Mouse (Mus musculus): ENCODE results near the gene Fgf15. TPM values are rescaled to one million over a fixed set of nuclear protein-coding genes. Genes with fewer than 3 reads are reported as not detected.

Fgf15 gene
- polyA plus RNA-seq, 1 experiment from 2014 or later, result 0.07 TPM

DNA sequence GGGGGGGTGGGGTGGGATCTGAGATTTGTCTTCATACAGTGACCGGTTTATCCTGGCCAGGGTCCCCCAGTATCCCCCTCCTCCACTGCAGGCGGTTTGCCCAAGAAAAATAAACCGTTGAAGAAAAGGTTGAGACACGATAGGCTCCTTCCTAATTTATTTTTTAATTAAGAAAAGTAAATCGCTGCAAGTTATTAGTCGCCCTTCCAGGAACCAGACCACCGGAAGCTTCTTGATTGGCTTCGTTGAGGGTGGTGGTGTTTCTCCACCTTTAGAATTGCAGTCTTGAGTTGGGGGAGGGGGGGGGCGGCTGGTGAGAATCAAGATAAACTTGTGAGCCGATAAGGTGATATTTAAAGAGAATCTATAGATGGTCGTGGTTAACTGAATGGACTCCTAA lies 44.3 kb downstream of the Fgf15 start:
- DNase-seq (no peak), ATAC-seq (ENCODE audit: low read depth) (no peak)
- Histone ChIP-seq H3K9me3 (replicated peaks) (no peaks in the 10 kb centered on the region), H3K4me2 (peak overlapping the region; percentile 63), H3K36me3 (peaks cover 15% of the 10 kb centered on the region), H3K4me3 (replicated peaks) (peak overlapping the region; percentile 59), H3K9ac (no peak overlapping the region), H3K27ac (peak overlapping the region; percentile 79; the same call in 1 of the 2 replicates), H3K4me1 (replicated peaks) (peaks cover 26% of the 10 kb centered on the region), H3K27me3 (peaks cover 85% of the 10 kb centered on the region)
- WGBS (ENCODE audit: insufficient replicate concordance), result 2% methylated on average over 11 of the region's 11 CpGs

DNA sequence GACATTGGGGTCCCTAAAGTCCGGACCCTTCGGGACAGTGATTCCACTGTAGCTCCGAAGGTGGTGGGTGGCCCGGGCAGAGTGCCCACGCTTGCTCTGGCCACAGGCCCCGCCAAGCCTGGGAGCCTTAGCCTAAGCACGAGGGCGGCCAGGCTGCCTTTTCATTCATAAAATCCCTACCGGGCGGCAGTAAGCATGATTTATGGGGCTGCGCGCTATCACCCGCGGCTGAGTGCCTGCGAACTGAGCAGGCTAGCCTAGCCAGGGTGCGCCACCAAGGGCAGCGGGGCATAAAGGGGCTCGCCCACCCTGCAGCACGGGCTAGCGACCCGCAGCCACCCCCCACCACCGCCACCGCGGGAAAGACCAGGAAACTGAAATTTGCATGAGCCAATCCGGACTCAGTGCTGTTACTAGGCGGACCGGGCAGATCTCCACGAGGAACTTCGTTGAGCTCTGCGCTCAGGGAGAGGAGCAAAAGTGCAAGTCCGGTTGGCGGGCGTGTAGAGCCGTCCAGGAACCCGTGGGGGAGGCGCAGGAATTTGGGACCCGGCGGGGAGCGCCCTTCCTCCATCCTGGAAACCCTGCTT lies 45.0 kb downstream of the Fgf15 start:
- Histone ChIP-seq H3K36me3 (peaks cover 9% of the 10 kb centered on the region; the same call in 1 of the 2 replicates), H3K4me3 (replicated peaks) (peak overlapping the region; percentile 50), H3K4me2 (peak overlapping the region; percentile 63), H3K9me3 (replicated peaks) (no peaks in the 10 kb centered on the region), H3K27me3 (peaks cover 85% of the 10 kb centered on the region), H3K9ac (peak overlapping the region; percentile 59), H3K27ac (peak overlapping the region; percentile 81), H3K4me1 (replicated peaks) (peaks cover 26% of the 10 kb centered on the region)
- DNase-seq (peak; percentile 39), ATAC-seq (ENCODE audit: low read depth) (peak; percentile 52)
- under 1% methylated on average over 39 of the region's 39 CpGs for WGBS (ENCODE audit: insufficient replicate concordance)

DNA sequence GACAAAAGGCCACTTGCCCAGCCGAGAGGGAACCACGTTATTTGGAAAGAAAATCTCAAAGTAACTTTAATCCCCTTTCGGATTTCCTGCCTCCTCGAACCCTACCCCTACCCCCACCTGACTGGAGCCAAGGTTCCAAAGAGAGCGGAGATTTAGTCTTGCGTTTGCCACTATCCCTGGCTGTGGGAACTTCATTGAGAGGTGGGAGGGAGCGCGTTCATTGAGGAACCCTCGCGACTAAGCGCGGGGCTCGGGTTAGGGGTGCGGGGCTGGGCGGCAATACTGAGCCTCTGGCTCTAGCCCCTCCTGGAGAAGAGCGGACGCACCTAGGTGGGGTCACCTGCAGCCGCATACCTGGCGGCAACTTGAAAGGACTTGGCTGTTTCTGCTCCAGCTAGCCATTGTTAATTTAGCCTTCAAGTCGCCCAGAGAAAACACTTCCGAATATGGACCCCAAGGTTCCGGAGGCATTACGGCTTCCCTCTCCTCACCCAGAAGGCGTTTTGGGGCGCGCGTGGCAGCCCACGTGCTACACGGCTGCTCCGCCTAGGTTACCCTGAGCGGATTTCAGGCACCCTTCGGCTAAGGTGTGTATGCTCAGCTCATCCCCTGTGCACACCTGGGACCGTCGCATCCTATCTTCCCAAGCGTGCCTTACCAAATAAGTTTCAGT lies 45.9 kb downstream of the Fgf15 start:
- peaks cover 79% of the 10 kb centered on the region for H3K27me3 ChIP-seq
- ATAC-seq (ENCODE audit: low read depth), result no peak
- peak overlapping the region; percentile 50 for H3K4me3 ChIP-seq (replicated peaks)
- no peak for DNase-seq
- no peaks in the 10 kb centered on the region for H3K9me3 ChIP-seq (replicated peaks)
- no peaks in the 10 kb centered on the region; the same call in 1 of the 2 replicates for H3K36me3 ChIP-seq
- H3K27ac ChIP-seq, result peak overlapping the region; percentile 45; the same call in 1 of the 2 replicates
- H3K9ac ChIP-seq, result peak overlapping the region; percentile 50; the same call in 1 of the 2 replicates
- WGBS (ENCODE audit: insufficient replicate concordance), result 2% methylated on average over 35 of the region's 35 CpGs
- H3K4me2 ChIP-seq, result peak overlapping the region; percentile 63
- peaks cover 20% of the 10 kb centered on the region for H3K4me1 ChIP-seq (replicated peaks)

DNA sequence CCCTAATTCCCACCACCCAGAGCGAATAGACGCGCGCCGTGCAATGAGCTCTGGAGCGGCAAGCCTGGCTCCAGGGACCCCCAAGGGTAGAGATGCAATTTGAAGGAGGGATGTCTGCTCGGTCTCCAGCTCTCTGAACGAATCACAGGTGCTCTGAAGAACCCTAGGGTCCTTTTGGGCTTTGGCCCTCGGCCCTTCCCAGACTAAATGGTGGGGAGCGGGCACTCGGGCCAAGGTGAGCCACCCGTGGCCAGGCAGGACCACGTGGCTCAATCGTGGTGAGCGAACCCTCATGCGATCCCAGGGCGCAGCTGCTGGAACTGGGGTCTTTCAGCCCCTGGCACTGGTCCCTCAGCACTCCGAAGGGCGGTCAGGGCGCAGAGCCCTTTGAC lies 46.4 kb downstream of the Fgf15 start:
- ATAC-seq (ENCODE audit: low read depth) (peak; percentile 4; the same call in 1 of the 2 replicates), DNase-seq (no peak)
- Histone ChIP-seq H3K27ac (no peak overlapping the region), H3K4me3 (replicated peaks) (peak overlapping the region; percentile 50), H3K36me3 (no peaks in the 10 kb centered on the region), H3K4me1 (replicated peaks) (peaks cover 19% of the 10 kb centered on the region), H3K9me3 (replicated peaks) (no peaks in the 10 kb centered on the region), H3K27me3 (peaks cover 73% of the 10 kb centered on the region), H3K4me2 (peak overlapping the region; percentile 63), H3K9ac (peak overlapping the region; percentile 50)
- 3% methylated on average over 20 of the region's 20 CpGs for WGBS (ENCODE audit: insufficient replicate concordance)

DNA sequence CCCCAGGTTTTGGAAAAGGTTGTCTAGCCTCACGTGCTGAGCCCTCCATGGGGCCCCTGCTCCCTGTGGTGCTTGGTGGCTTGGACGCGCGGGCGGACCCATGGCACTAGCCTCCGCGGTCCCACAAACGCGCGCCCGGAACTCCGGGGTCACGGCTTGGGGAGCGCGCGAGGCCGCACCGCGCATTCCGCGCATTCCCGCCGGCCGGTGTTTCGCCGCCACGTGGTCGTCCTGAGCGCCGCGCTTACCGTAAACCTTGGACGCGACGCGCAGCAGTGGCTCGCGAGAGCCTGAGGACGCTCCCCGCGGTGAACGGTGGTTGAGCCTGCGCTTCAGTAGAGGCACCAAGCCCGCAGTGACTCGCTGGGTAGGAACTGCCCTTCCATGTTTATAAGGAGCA lies 46.9 kb downstream of the Fgf15 start:
- no peak for DNase-seq
- Histone ChIP-seq H3K9ac (peak overlapping the region; percentile 50), H3K4me3 (replicated peaks) (peak overlapping the region; percentile 50), H3K27ac (no peak overlapping the region), H3K4me1 (replicated peaks) (peaks cover 19% of the 10 kb centered on the region), H3K27me3 (peaks cover 68% of the 10 kb centered on the region), H3K9me3 (replicated peaks) (no peaks in the 10 kb centered on the region), H3K36me3 (no peaks in the 10 kb centered on the region), H3K4me2 (peak overlapping the region; percentile 63)
- under 1% methylated on average over 45 of the region's 45 CpGs for WGBS (ENCODE audit: insufficient replicate concordance)
- ATAC-seq (ENCODE audit: low read depth), result peak; percentile 13

Other genes with a start within 250 kb of the Fgf15 start
- gene Ano1, start 144.6 kb upstream of the Fgf15 start, polyA plus RNA-seq (2015; fragmentation: Nextera tagmentation; extraction: Ambion mirVana), result 3.4 and 3.8 TPM in 2 replicates
- 0.16 and 0.31 TPM in 2 replicates for gene Fgf3, start 58.4 kb upstream of the Fgf15 start, polyA plus RNA-seq (2015; fragmentation: Nextera tagmentation; extraction: Ambion mirVana)
- 0.03 TPM in 1 of 2 replicates, not detected in the other for gene Fgf4, start 49.2 kb upstream of the Fgf15 start, polyA plus RNA-seq (2015; fragmentation: Nextera tagmentation; extraction: Ambion mirVana)
- gene LTO1, start 18.6 kb downstream of the Fgf15 start, polyA plus RNA-seq (2015; fragmentation: Nextera tagmentation; extraction: Ambion mirVana), result 9.6 and 11.2 TPM in 2 replicates
- 36.8 and 50.3 TPM in 2 replicates for gene Ccnd1, start 43.4 kb downstream of the Fgf15 start, polyA plus RNA-seq (2015; fragmentation: Nextera tagmentation; extraction: Ambion mirVana)

Measured in liver, embryonic 13.5 days (tissue).